Mouse (Mus musculus) G1E (cell line): ENCODE measurements at regions not wholly inside any gene's neighbourhood (a gene's known extent, or its start where the extent isn't known, plus 50 kb on each side); places are given as distances from the start of the nearest gene placed in this dataset.

ENCODE experiments used
- CTCF ChIP-seq: IDR thresholded peaks from 2 replicates; pipeline ENCODE4 v1.5.1; 2012; ENCODE audit warnings: low read depth, low read length, inconsistent platforms, mixed read lengths
- GATA2 ChIP-seq: IDR thresholded peaks from 2 replicates; pipeline ENCODE4 v1.6.1; 2012; ENCODE audit warnings: low read depth, low read length, inconsistent platforms, borderline replicate concordance
- POLR2AphosphoS5 ChIP-seq: IDR thresholded peaks from 2 replicates; pipeline ENCODE4 v1.6.1; 2012; ENCODE audit warnings: low read depth, low read length, inconsistent platforms; ENCODE audit not compliant: insufficient replicate concordance
- TAL1 ChIP-seq: conservative IDR thresholded peaks from 2 replicates; pipeline ENCODE4 v1.6.1; 2012; ENCODE audit warnings: low read depth, low read length, inconsistent platforms, mixed read lengths

GRCm38 (mm10) chr7:136541876-136542655 is 352.3 kb upstream of the Mgmt start:
- no peak for TF ChIP-seq CTCF
- no peak for TF ChIP-seq GATA2
- no peak for TF ChIP-seq POLR2AphosphoS5
- no peak for TF ChIP-seq TAL1
